Mouse (Mus musculus) liver, embryonic 14.5 days (tissue): ENCODE data around the gene Bax.

Source experiments
- CTCF ChIP-seq: IDR thresholded peaks from 2 replicates; pipeline ENCODE4 v1.5.1; 2016; ENCODE audit warnings: antibody characterized with exemption, low read depth, control low read depth
- EP300 ChIP-seq: IDR thresholded peaks from 2 replicates; pipeline ENCODE4 v1.6.1; 2016; ENCODE audit warnings: antibody characterized with exemption, low read depth

DNA sequence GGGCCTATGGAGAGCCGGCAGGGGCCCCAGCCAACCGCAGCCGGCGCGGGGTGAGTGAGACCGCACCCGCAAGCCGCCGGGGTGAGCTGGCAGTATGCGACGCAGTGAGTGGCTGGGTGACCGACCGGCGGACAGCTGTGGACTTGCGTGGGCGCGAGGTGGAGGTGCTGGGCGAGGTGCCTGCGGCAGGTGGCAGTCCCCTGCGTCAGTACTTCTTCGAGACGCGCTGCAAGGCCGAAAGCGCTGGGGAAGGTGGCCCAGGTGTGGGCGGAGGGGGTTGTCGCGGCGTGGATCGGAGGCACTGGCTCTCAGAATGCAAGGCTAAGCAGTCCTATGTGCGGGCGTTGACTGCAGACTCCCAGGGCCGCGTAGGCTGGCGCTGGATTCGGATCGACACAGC lies 51.1 kb downstream of the Bax start:
- TF ChIP-seq CTCF = no peak
- TF ChIP-seq EP300 = no peak
